Mouse (Mus musculus) cerebellum, postnatal 10 days (tissue): ENCODE measurements at regions not wholly inside any gene's neighbourhood (a gene's known extent, or its start where the extent isn't known, plus 50 kb on each side); places are given as distances from the start of the nearest gene placed in this dataset.
"Not testable (repeated sequence)": the region's sequence is repeated elsewhere in the genome, so short reads cannot be mapped to it uniquely, and the experiment has no call there.

ENCODE experiments used
- DNase-seq, 2 experiments: peaks; one replicate each; pipeline ENCODE4 v3.0.0; 2021; ENCODE audit warnings: mixed read lengths in 2 of 2

GRCm38 (mm10) chr1:16904690-16905089 lies 811.6 kb upstream of the 4930444P10Rik start:
- DNase-seq, result no peak

DNA sequence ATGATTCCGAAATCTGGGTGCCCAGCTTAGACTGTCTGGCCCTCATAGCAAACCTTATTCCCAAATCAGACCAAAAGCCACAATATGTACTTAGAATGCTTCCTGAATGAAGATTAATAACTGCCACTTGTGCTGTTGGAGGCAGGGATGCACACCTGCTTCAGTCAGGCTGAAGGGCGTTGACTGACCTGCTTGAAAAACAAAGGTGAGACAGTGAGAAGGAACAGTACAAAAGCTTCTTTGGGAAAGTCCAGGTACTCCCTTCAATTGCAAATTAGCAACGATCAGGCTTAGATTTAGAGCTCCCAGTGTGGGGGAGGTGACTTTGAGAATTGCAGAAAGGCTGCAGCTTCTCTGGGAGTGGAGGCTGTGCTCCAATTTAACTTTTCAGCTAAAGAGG lies 775.3 kb upstream of the 4930444P10Rik start:
- DNase-seq, result not testable (repeated sequence)

DNA sequence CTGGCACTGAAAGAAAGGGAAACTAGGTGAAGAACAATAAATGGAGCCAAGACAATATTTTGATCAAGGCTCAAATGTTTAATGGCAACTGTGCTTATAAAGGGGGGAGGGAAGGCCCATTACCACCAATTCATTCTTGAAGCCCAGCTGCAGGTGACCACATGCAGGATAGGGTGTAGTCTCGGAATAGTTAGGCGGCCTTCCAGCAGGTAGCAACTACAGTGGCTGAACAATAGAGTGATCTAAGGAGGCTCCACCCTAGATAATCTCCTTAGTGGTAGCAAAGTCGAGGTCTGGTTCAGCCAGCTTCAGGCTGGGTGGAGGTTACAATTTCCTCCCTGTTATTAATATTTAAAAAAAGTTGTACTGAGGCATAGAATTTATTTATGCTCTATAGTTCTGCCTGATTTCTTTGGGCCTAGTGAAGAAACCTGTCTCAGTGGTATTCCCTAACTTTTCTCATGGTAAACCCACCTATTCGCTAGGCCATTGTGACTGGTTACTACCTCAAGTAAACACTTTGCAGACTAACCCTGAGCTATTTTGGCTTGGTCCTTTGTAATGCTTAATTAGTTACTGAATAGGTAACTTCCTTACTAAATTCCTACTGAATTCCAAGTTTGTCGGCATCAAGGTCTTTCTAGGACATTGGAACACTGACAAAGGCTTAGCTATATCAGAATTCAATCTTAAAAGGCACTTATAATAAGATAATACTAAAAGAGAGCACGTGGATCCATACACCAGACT lies 774.1 kb upstream of the 4930444P10Rik start:
- not testable (repeated sequence) for DNase-seq

- DNase-seq, result no peak
Measured at GRCm38 (mm10) chr1:16837111-16837510, 744.0 kb upstream of the 4930444P10Rik start.

DNA sequence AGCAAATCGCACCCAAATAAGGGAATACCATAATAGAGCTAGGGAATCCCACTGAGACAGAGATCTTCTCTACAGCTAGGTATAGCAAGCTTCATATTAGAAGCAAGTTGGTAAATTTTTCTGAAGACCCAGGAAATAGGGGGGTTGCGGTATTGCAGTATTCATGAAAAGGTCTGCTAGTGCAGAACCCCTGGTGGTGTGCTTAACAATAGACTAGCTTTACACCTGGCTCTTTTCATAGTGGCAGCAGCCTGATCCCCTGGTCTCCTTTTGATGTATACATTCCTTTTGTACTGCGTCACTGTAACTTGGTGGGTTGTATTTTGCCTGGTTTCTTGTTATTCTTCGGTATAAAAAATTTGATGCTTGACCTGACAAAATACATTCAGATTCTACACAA lies 731.6 kb upstream of the 4930444P10Rik start:
- not testable (repeated sequence) for DNase-seq

- no peak for DNase-seq
Measured at GRCm38 (mm10) chr1:16824057-16824456, 730.9 kb upstream of the 4930444P10Rik start.

DNA sequence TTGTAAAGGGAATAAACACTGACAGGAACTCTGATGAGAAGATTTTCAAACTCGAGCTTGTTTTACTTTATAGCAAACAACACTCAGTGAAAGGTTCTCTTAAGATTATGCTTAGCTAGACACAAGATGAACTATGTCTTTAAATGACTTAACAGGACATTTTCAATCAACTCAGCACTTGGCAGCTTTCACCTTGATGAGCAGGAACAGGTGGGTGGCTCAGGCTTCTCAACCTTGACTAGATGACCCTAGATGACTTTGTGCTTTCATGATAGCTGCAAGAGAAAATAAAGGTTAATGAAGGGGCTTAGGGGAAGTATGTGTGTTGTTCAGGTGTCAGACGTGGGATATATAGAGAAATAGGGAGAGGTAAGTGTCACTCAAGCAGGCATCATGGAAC lies 728.1 kb upstream of the 4930444P10Rik start:
- DNase-seq, result no peak

DNA sequence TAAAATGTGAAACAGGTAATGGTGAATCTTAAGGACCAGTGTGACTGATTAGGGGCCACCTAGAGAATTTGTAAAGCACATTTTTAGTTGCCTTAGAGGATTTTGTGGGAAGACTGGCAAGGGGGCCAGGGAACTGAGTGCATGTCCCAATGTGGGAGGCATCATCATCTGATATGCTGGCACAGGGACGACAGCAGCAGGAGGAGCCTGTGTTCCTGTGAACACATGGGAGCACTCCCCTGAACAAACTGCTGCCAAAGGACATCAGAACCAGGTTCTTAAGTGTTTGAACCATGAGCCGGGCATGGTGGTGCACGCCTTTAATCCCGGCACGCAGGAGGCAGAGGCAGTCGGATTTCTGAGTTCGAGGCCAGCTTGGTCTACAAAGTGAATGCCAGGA lies 723.4 kb upstream of the 4930444P10Rik start:
- peak in 1 of 2 experiments; percentile 5 for DNase-seq

GRCm38 (mm10) chr1:16815731-16816130 lies 722.6 kb upstream of the 4930444P10Rik start:
- DNase-seq, result no peak

- DNase-seq, result peak; percentile 19 to 37
Measured at GRCm38 (mm10) chr1:16809370-16810150, 716.4 kb upstream of the 4930444P10Rik start.

GRCm38 (mm10) chr1:16798292-16798691 lies 705.2 kb upstream of the 4930444P10Rik start:
- DNase-seq, result peak; percentile 95 to 98

- no peak for DNase-seq
Measured at GRCm38 (mm10) chr1:16796449-16796848, 703.3 kb upstream of the 4930444P10Rik start.

DNA sequence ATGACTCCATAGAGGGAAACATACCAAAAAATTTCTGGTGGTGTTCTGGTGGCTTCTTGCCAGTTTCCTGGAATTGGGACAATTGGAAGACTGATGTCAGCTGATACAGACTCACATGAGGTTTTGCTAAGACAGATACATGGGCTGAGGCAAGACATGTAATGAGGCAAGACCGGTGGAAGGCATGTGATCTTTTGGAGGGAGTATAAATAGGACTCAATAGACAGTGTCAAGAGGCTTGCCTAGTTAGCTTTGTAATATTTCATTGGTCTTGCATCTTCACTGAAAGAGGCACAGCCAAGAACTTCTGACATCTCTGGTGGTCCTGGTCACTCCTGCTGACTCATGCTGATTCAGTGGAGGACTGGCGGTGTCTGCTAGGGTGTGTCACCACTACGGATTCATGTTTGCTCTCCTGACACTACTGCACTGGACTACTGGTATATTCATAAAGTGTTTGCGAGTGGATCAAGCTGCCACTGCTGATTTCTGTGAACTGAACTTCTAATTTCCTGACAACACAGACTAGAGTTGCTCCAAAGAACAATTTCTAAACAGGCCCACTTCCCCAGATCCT lies 697.7 kb upstream of the 4930444P10Rik start:
- DNase-seq, result no peak

DNA sequence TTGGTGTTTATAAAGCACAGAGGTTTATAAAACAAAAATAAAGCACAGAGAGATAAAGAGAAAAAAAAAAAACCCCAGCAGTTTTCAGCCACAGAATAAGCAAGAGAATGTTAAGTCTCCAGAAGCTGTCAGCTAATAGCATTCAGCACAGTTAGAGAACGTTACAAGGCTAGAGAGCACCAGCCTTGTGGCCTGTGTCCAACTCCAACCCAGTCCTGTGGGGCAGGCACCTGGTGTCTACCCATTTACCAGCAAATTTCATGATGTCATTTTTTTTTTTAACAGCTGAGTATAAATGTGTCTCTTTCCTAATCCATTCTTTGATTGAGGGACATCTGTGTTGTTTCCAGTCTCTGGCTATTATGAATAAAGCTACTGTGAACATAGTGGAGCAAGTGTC lies 686.7 kb upstream of the 4930444P10Rik start:
- peak; percentile 58 to 71 for DNase-seq

DNA sequence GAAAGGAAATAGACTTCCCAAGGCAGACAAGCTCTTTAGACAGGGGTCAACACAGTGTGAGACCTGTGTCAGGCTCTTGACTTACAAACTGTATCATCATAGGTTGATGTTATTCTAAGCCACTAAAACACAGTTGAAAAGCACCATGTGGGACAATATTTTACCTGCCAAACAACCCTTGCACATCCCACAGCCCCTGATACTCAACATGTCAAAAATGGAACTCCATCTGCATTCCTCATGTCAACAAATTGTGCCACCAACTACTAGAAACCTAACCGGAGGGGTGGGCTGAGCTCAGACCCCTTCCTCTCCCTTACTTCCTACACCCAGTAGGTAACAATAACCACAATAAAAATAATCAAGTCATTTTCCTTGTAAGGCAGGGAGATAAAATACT lies 667.8 kb upstream of the 4930444P10Rik start:
- DNase-seq, result no peak
